Mouse (Mus musculus) telencephalon, adult 2 months (tissue): Measurements from ENCODE around the gene Mettl13.

Experiments
- DNase-seq: peaks from one replicate; pipeline ENCODE4 v3.0.0-alpha.2; 2011; ENCODE audit warnings: low read depth, low spot score

Mettl13 gene

GRCm38 (mm10) chr1:162548016-162548916, at the start of gene Mettl13:
Mettl13 (minus strand) TSS chr1:162548551.
- peak; percentile 93 for DNase-seq

GRCm38 (mm10) chr1:162597379-162598102, 49.2 kb upstream of the Mettl13 start:
- no peak for DNase-seq

GRCm38 (mm10) chr1:162590415-162590997, 42.2 kb upstream of the Mettl13 start:
- no peak for DNase-seq

GRCm38 (mm10) chr1:162589443-162589842, 41.1 kb upstream of the Mettl13 start:
- DNase-seq = no peak

- no peak for DNase-seq
Observed at GRCm38 (mm10) chr1:162588606-162589005, 40.3 kb upstream of the Mettl13 start.

- no peak for DNase-seq
Observed at GRCm38 (mm10) chr1:162586282-162586681, 37.9 kb upstream of the Mettl13 start.

GRCm38 (mm10) chr1:162582884-162583283, 34.5 kb upstream of the Mettl13 start:
- DNase-seq = no peak

- no peak for DNase-seq
Observed at GRCm38 (mm10) chr1:162575098-162575497, 26.7 kb upstream of the Mettl13 start.

- DNase-seq = peak; percentile 66
Observed at GRCm38 (mm10) chr1:162570931-162571601, 22.7 kb upstream of the Mettl13 start.

- peak; percentile 91 for DNase-seq
Observed at GRCm38 (mm10) chr1:162570260-162570748, 22.0 kb upstream of the Mettl13 start, which contains the start of gene Vamp4. Vamp4 (plus strand) TSS chr1:162570515.

GRCm38 (mm10) chr1:162567351-162567750, 19.0 kb upstream of the Mettl13 start:
- DNase-seq = no peak

- no peak for DNase-seq
Observed at GRCm38 (mm10) chr1:162564992-162565391, 16.6 kb upstream of the Mettl13 start.

GRCm38 (mm10) chr1:162563236-162563635, 14.9 kb upstream of the Mettl13 start:
- no peak for DNase-seq

- DNase-seq = no peak
Observed at GRCm38 (mm10) chr1:162554193-162554592, 5.8 kb upstream of the Mettl13 start.

- no peak for DNase-seq
Observed at GRCm38 (mm10) chr1:162552956-162553355, 4.6 kb upstream of the Mettl13 start.

- no peak for DNase-seq
Observed at GRCm38 (mm10) chr1:162549615-162550283, 1.4 kb upstream of the Mettl13 start.

GRCm38 (mm10) chr1:162548917-162549613, 714 bp upstream of the Mettl13 start:
- DNase-seq = no peak

- DNase-seq = no peak
Observed at GRCm38 (mm10) chr1:162547607-162548006, 744 bp downstream of the Mettl13 start.

GRCm38 (mm10) chr1:162543231-162543630, 5.1 kb downstream of the Mettl13 start:
- DNase-seq = no peak
